Mouse (Mus musculus) bone marrow macrophage, adult 2 months (primary cell): ENCODE results near the gene Tas2r125. TPM values are rescaled to one million over a fixed set of nuclear protein-coding genes. Genes with fewer than 3 reads are reported as not detected.
"Not testable (repeated sequence)": the region's sequence is repeated elsewhere in the genome, so short reads cannot be mapped to it uniquely, and the experiment has no call there.

Source experiments
- H3K27ac ChIP-seq: 2 replicates; pipeline ENCODE4 v1.5.1; 2012; ENCODE audit warnings: low read depth, low read length; ENCODE audit not compliant: insufficient read depth
- H3K4me1 ChIP-seq: 2 replicates; pipeline ENCODE4 v1.6.1; 2012; ENCODE audit warnings: low read length; ENCODE audit not compliant: control insufficient read depth, insufficient read depth
- H3K4me3 ChIP-seq: 2 replicates; pipeline ENCODE4 v1.5.1; 2012; ENCODE audit warnings: mild to moderate bottlenecking, low read length, moderate library complexity; ENCODE audit not compliant: insufficient read depth
- CTCF ChIP-seq: IDR thresholded peaks from 2 replicates; pipeline ENCODE4 v1.5.1; 2012; ENCODE audit warnings: low read depth, mild to moderate bottlenecking, low read length, moderate library complexity
- POLR2A ChIP-seq: IDR thresholded peaks from 2 replicates; pipeline ENCODE4 v1.6.1; 2012; ENCODE audit warnings: mild to moderate bottlenecking, low read depth, low read length, borderline replicate concordance
- polyA plus RNA-seq: library from polyadenylated mRNA; stranded (reverse); fragments of >200 nt; gene quantifications from 2 replicates; pipeline ENCODE4 v1.2.4, GENCODE M21; 2012; ENCODE audit not compliant: missing spikeins, insufficient read depth, insufficient read length

The Tas2r125 gene
- not detected in 2 replicates for polyA plus RNA-seq

- no peaks in the 10 kb centered on the region for H3K4me1 ChIP-seq
- H3K27ac ChIP-seq, result no peak within 1 kb of the TSS
- no peak within 1 kb of the TSS for H3K4me3 ChIP-seq
- TF ChIP-seq CTCF (no peak), POLR2A (no peak)
Measured at GRCm38 (mm10) chr6:132909351-132909750, at the start of gene Tas2r125. Gene Tas2r125, plus strand, starts transcription at chr6:132909651.

DNA sequence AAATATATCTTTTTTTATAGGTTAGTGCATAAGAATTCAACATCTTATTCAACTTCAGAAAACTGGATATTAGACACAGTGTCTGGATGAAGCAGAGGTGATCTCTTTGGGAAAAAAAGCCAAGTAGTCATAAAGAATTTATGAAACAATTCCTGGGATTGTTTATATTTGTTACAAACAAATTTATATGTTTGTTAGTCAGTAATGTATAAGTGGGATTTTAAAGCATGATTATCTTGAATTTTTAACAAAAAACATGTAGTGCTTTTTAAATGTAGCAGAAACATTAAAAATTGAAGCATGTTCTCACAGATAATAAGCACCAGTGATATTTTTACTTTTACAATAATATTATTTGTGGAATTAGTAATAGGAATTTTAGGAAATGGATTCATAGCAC is 41.7 kb upstream of the Tas2r125 start, which contains the start of gene Tas2r110:
Tas2r110 (plus strand) TSS at position 301 of the 400 bp plus-strand sequence.
- H3K4me3 ChIP-seq, result no peak within 1 kb of the TSS
- H3K4me1 ChIP-seq, result no peaks in the 10 kb centered on the region
- H3K27ac ChIP-seq, result no peak within 1 kb of the TSS
- TF ChIP-seq CTCF (no peak), POLR2A (no peak)

DNA sequence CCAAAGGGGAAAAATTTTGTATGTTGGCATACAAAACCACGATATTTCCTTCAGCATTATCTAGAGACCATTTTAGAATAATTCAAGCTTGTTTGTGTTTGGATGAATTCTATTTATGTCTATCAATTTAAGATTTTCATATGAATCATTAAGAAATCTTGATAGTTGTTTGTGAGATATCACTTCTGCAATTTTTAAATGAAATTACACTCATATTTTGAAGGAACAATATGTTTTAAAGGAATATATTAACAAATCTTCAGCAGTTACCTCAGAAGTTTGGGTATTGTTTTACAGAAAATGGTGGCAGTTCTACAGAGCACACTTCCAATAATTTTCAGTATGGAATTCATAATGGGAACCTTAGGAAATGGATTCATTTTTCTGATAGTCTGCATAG is 16.7 kb upstream of the Tas2r125 start, which contains the start of gene Tas2r113:
Tas2r113 (plus strand) TSS at position 301 of the 400 bp plus-strand sequence.
- no peak within 1 kb of the TSS for H3K27ac ChIP-seq
- H3K4me3 ChIP-seq, result no peak within 1 kb of the TSS
- H3K4me1 ChIP-seq, result no peaks in the 10 kb centered on the region
- no peak for TF ChIP-seq CTCF
- TF ChIP-seq POLR2A, result no peak

- H3K4me1 ChIP-seq, H3K27ac ChIP-seq, H3K4me3 ChIP-seq: not testable (repeated sequence)
Measured at GRCm38 (mm10) chr6:132941376-132941775, 31.9 kb downstream of the Tas2r125 start.

DNA sequence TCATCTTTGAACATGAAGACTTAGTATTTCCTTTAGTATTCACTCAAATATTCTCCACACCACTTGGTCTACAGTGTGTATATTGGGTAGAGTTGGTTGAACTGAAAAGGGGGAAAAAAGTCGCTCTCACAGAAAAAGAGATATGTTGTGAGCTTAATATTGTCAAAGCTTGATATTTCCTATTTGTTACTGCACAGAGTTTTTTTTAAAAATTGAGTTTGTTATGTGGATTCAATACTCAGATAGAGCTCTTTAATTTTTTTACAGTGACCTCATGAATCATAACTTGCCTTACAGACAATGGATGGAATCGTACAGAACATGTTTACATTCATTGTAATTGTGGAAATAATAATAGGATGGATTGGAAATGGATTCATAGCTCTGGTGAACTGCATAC is 41.4 kb downstream of the Tas2r125 start, which contains the start of gene Tas2r129:
Tas2r129 (plus strand) TSS at position 301 of the 400 bp plus-strand sequence.
- TF ChIP-seq POLR2A, result no peak
- no peak for TF ChIP-seq CTCF
- H3K4me1 ChIP-seq, result no peaks in the 10 kb centered on the region
- H3K27ac ChIP-seq, result no peak within 1 kb of the TSS
- no peak within 1 kb of the TSS for H3K4me3 ChIP-seq

DNA sequence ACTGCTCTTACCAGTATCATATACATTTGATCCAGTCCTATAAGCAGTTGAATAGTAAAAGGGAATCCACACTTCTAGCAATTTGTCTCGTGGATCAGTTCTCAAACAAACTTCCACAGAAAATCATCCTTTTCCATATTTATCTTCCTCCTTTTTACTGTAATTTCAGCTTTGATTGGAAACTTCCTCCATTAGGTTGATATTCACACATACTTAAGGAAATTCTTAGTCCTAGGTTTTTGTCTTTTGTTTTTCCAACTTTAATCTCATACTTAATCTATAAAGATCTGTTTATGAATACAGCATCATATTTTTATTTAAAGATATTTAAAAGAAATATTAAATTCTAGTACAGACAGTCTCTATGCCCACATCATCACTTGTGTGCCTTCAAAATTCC is 48.4 kb downstream of the Tas2r125 start, which contains the start of gene Tas2r131:
Tas2r131 (minus strand) TSS at position 101 of the 400 bp plus-strand sequence.
- Histone ChIP-seq H3K4me3 (no peak within 1 kb of the TSS), H3K4me1 (no peaks in the 10 kb centered on the region), H3K27ac (no peak within 1 kb of the TSS)
- TF ChIP-seq POLR2A, result no peak
- no peak for TF ChIP-seq CTCF

Other genes starting within 250 kb of the Tas2r125 start
- not detected in 2 replicates for gene Tas2r121, start 208.6 kb upstream of the Tas2r125 start, polyA plus RNA-seq
- not detected in 2 replicates for gene Tas2r122, start 197.7 kb upstream of the Tas2r125 start, polyA plus RNA-seq
- not detected in 2 replicates for gene Tas2r115, start 171.6 kb upstream of the Tas2r125 start, polyA plus RNA-seq
- gene Tas2r124, start 154.9 kb upstream of the Tas2r125 start, polyA plus RNA-seq, result not detected in 2 replicates
- gene Tas2r102, start 147.5 kb upstream of the Tas2r125 start, polyA plus RNA-seq, result not detected in 2 replicates
- gene Tas2r136, start 131.5 kb upstream of the Tas2r125 start, polyA plus RNA-seq, result not detected in 2 replicates
- gene Tas2r117, start 106.8 kb upstream of the Tas2r125 start, polyA plus RNA-seq, result not detected in 2 replicates
- gene Tas2r123, start 62.5 kb upstream of the Tas2r125 start, polyA plus RNA-seq, result not detected in 2 replicates
- gene Tas2r116, start 54.2 kb upstream of the Tas2r125 start, polyA plus RNA-seq, result not detected in 2 replicates
- not detected in 2 replicates for gene Tas2r110, start 41.6 kb upstream of the Tas2r125 start, polyA plus RNA-seq
- not detected in 2 replicates for gene Tas2r113, start 16.6 kb upstream of the Tas2r125 start, polyA plus RNA-seq
- not detected in 2 replicates for gene Tas2r129, start 41.5 kb downstream of the Tas2r125 start, polyA plus RNA-seq
- not detected in 2 replicates for gene Tas2r131, start 48.3 kb downstream of the Tas2r125 start, polyA plus RNA-seq
- gene Tas2r109, start 71.3 kb downstream of the Tas2r125 start, polyA plus RNA-seq, result not detected in 2 replicates
- gene Tas2r103, start 127.5 kb downstream of the Tas2r125 start, polyA plus RNA-seq, result not detected in 2 replicates
- gene Tas2r140, start 146.2 kb downstream of the Tas2r125 start, polyA plus RNA-seq, result not detected in 2 replicates
- 38.8 and 45.5 TPM in 2 replicates for gene Smim10l1, start 195.3 kb downstream of the Tas2r125 start, polyA plus RNA-seq